Mouse (Mus musculus) megakaryocyte-erythroid progenitor cell, adult 5-6 weeks (primary cell): ENCODE measurements around the gene Tmsb4x. TPM values are rescaled to one million over a fixed set of nuclear protein-coding genes. Genes with fewer than 3 reads are reported as not detected.

Source experiments
- ATAC-seq: replicated peaks from 2 replicates; pipeline ENCODE4 v1.8.0; 2016; ENCODE audit warnings: mild to moderate bottlenecking, inconsistent platforms; ENCODE audit not compliant: severe bottlenecking, poor library complexity, low FRiP score, low TSS enrichment
- total RNA-seq, 2 experiments: library from RNA; stranded (forward) in 1 of 2; stranded (reverse) in 1 of 2; fragments of 200-1000, 215-1000 nt in 1 of 2; fragments of >200 nt in 1 of 2; fragmentation: Nextera tagmentation in 1 of 2; gene quantifications; 2 replicates each; pipeline ENCODE4 v1.2.3; 2014 to 2017

The Tmsb4x gene
- total RNA-seq, 2 experiments from 2014 or later: 226 to 237 TPM

DNA sequence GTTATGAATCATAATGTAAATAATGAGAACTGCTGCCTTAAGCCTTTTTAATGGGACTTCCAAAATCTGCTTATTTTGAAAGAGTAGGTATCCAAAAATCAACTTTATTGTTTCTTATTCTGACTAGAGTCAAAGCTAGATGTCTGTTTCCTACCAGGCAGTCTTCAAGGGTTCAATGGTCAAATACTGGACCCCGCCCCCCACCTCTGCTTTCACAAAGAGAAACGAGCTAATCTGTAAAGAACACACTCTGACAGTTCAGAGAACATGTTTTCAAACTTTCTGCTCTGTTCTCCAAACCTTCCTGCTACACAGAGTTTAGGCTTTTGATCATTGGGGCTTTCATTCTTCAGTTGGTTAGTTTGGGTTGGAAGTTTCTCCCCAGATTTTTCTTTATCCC, 22.8 kb downstream of the Tmsb4x start:
- no peak for ATAC-seq

DNA sequence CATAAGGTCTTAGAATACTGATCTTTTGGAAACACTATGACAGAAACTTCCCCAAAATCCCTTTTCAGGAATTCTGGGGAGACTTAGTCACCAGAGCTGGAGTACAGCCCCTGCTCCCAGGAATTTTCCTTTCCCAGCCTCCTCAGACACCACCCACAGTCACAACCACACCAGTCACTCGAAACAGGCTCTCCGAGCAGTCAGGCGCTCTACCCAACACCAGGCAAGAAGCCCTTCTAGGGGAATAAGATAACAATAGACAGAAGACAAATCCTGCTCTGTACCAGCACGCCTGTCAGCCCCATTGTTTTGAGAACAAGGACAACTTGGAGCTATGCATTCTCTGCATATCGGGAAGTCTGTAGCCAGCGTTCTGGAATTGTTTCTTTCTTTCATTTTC, 25.6 kb downstream of the Tmsb4x start:
- ATAC-seq: no peak

DNA sequence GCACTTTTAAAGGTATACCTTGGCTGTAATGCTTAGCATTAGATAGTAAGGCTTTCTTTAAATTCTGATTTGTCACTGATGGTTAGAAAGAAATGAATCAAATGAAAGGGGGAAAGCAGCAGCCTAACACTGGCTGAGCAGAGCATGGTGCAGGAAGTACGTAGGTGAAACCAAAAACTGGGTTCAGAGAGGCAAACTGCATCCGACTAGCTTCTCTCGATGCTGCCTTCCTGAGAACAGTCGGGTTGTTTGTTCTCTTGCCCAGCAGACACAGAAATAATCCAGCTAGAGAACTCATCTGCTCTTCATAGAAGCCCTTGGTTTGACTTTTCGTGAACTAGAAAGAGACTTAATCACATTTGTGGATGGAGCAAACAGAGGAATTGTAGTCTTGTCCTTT, 26.7 kb downstream of the Tmsb4x start:
- ATAC-seq: no peak

DNA sequence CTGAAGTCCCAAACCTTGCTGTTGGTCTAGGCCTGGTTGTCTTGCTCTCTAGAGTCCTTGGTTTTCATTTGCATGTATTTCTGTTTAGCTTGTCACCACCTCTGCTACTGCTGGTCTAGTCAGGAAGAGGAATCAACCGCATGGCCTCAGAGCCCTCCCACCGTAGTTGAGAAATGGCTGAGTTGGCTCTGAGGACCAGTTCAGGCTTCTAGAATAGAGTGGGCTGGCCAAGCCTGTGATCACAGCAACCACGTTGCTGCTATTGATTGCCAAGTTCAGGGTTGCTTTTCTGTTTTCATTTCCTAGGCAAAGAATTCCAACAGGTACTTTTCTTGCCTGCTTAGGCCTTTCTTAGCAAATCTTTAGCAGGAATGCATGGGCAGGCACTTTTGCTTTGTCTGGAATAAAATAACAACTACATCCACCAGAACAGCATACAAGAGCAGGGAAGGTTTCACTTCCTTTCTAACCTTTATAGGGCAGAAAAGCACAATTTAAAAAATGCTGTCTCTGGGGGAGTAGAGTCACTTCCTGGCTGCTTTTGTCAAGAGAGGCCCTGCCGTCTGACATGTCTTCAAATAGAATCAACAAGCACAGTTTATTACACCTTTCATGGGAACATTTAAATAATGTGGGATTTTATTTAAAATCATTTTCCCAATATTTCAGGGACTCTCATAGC, 29.0 kb downstream of the Tmsb4x start:
- no peak for ATAC-seq

DNA sequence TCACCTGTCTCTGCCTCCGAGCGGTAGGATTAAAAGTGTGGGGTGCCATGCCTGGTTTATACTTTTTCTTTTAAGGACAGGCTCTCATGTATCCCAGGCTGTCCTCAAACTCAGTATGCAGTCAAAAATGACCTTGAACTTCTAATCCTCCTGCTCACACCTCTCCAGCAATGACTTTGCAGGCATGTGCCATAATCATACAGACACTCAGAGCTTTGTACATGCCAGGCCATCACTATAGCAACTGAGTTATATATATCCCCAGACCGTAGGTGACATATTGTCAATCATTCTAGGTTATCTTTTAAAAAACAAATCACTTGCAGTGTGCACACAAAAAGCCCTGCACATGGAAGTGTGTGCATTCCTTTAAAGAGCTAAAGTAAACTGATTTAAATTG, 29.6 kb downstream of the Tmsb4x start:
- no peak for ATAC-seq

DNA sequence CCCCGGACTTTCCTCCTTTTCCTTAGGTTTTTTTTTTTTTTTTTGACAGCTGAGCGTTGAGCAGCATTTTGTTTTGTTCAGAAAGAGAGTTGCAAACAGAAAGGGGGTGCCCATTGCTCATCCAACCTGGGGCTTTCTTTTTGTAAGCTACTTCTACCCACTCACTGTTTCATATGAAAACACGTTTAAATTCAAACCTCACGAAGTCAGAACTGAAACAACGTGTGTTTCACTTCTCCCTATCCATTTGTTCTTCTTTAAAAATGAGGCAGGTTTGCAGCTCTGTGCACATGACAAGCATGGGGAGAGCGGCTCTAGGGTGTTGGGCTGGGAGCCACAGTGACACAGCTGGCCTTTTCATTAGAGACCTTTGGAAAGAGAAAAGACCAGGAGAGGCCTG, 33.8 kb downstream of the Tmsb4x start:
- no peak for ATAC-seq

DNA sequence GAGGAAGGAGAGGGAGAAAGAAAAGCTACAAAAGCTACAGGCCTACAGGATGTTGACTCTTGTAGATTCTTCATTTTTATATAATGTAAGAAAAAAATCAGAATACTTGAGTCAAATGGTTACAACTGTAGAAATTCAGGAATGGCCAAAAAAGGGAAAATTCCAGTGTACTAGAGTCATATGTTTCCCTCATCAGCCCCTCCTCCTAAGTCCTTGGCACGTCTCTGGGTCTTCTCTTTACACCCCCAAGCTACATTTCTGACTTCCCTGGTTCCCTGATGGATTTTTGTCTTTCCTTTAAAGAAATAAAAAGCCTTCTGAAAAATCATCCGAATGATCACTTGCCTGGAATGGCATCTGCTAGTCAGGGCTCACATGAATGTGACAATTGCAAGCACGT, 34.8 kb downstream of the Tmsb4x start:
- ATAC-seq: no peak

DNA sequence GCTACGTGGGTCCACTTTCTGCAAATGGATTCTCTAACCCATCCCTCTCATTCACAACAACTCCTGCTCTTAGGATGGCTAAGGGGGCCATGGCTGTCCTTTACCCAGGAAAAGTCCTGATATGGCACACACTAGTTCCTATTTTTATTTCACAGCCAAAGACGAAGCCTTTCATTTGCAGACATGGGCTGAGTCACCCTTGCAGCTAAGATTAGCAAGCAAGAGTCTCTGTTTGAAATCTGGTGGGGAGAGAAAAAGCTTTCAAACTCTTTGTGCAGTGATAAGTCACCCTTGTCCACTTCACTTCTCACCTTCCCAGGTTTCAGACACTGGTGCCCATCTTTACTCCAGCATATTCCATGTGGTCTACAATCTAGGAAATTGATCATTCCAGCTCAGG, 36.9 kb downstream of the Tmsb4x start:
- no peak for ATAC-seq

DNA sequence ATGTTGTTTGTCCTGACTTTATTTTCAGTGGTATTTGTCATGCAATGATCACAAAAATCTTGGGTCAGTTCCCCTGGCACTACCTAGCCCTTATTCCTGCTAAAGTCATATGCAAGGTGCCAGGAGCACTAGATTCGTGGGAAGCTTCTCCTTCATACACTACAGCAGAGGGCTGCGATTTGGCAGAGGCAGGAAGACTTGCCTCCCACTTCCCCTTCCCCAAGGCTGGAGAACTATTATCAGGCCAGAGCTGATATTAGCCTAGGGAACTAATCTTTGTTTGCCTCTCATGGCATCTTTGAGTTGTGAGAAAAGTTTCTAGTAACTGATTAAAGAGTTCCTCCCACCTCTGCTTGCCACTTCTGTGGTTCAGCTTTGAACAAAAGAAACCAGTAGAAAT, 37.8 kb downstream of the Tmsb4x start:
- ATAC-seq: no peak

DNA sequence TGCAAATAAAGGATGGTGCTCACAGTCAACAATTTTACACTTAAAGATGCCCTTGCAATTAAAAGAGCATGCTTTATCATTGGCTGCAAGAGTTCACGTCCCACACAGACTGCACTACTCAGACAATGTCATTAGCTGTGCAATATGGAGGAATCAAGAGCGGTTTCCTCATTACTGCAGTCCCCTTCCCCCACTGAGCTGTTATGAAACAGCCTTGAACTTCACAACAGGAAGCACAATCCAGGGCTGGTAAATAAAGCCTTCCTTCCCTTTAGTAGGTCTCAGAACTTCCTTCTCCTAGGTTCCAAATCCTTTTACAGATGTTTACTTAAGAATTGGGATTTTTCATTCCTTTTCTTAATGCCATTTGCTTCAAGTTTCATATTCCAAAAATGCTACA, 41.8 kb downstream of the Tmsb4x start:
- ATAC-seq: no peak

DNA sequence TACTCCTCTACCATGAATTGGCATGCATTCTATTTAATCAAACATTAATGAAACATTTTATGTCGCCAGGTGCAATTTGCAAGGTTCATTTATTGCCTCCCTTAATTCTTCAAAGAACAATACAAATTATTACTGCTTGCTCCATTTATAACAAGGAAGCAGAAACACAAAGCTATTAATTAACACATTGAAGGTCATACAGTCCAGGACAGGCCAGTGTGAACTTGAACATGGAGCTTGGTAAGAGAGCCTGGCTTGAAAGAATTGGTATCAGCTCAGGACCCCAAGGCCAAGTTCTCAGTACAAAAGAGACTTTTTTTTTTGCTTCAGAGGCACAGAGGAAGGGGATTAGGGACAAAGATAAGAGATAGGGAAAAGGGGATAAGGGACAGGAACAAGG, 43.1 kb downstream of the Tmsb4x start:
- ATAC-seq: no peak

DNA sequence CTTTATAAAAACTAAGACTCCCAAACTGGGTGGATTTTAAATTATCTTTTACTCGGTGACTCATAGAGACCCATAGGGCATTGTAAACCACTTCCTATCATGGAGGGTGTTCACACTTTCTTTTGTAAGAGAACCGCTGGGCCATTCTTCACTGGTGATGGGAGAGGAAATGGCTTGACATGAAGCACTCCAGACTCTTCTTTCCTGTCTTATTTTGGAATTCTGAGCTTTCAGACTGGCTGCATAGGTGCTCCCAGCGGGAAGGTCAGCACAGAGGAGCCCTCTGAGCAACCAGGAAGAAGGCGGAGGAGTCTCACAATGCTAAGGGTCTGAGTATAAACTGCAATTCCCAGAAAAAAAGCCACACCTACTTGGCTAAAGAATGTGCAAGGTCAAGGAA, 51.4 kb downstream of the Tmsb4x start:
- ATAC-seq: no peak

Other genes starting within 250 kb of the Tmsb4x start
- not detected in 2 replicates for gene Tlr8, start 55.0 kb upstream of the Tmsb4x start, total RNA-seq (2014; fragmentation: Nextera tagmentation)
- 0.52 TPM in 1 of 2 replicates, not detected in the other for gene Tlr8, start 55.0 kb upstream of the Tmsb4x start, total RNA-seq (2017)
- gene Tlr7, start 121.2 kb upstream of the Tmsb4x start, total RNA-seq (2014; fragmentation: Nextera tagmentation): 0.35 and 0.69 TPM in 2 replicates
- gene Tlr7, start 121.2 kb upstream of the Tmsb4x start, total RNA-seq (2017): not detected in 2 replicates
- 33.6 and 41.3 TPM in 2 replicates for gene Prps2, start 173.4 kb upstream of the Tmsb4x start, total RNA-seq (2014; fragmentation: Nextera tagmentation)
- 38.0 and 42.5 TPM in 2 replicates for gene Prps2, start 173.4 kb upstream of the Tmsb4x start, total RNA-seq (2017)